Mouse (Mus musculus) heart, embryonic 13.5 days (tissue): ENCODE measurements around the gene Olfr372. TPM values are rescaled to one million over a fixed set of nuclear protein-coding genes. Genes with fewer than 3 reads are reported as not detected.

Experiments
- ATAC-seq: fragments of 200-750 bp; cut with Nextera tagmentation; 2 replicates; pipeline ENCODE4 v1.8.0; 2017; ENCODE audit warnings: moderate TSS enrichment; ENCODE audit not compliant: insufficient number of reproducible peaks, low FRiP score, low TSS enrichment; ENCODE audit errors: extremely low read depth
- H3K27ac ChIP-seq: fragments of 300-500 bp; sonication (generic); replicated peaks from 2 replicates; pipeline ENCODE4 v1.5.1; 2015; ENCODE audit warnings: moderate library complexity, mild to moderate bottlenecking, inconsistent platforms
- H3K27me3 ChIP-seq: fragments of 300-500 bp; sonication (generic); replicated peaks from 2 replicates; pipeline ENCODE4 v1.6.1; 2015; ENCODE audit warnings: mild to moderate bottlenecking, inconsistent platforms
- H3K36me3 ChIP-seq: fragments of 300-500 bp; sonication (generic); 2 replicates; pipeline ENCODE4 v1.6.1; 2015; ENCODE audit warnings: mild to moderate bottlenecking, inconsistent platforms
- H3K4me1 ChIP-seq: fragments of 300-500 bp; sonication (generic); 2 replicates; pipeline ENCODE4 v1.6.1; 2015; ENCODE audit warnings: inconsistent platforms
- H3K4me2 ChIP-seq: fragments of 300-500 bp; sonication (generic); 2 replicates; pipeline ENCODE4 v1.6.1; 2015; ENCODE audit warnings: inconsistent platforms, mild to moderate bottlenecking, moderate library complexity
- H3K4me3 ChIP-seq: fragments of 300-500 bp; sonication (generic); 2 replicates; pipeline ENCODE4 v1.5.1; 2015; ENCODE audit warnings: moderate library complexity, mild to moderate bottlenecking, inconsistent platforms
- H3K9ac ChIP-seq: fragments of 300-500 bp; sonication (generic); 2 replicates; pipeline ENCODE4 v1.6.1; 2015; ENCODE audit warnings: inconsistent platforms, mild to moderate bottlenecking, moderate library complexity
- H3K9me3 ChIP-seq: fragments of 300-500 bp; sonication (generic); 2 replicates; pipeline ENCODE4 v1.6.1; 2016; ENCODE audit warnings: inconsistent platforms
- WGBS: fragments of 180-500 bp; shearing (Covaris S2); methylation state at CpG from one replicate; pipeline ENCODE4 v1.1.7; 2015; ENCODE audit warnings: mixed read lengths; 5-methylcytosine and 5-hydroxymethylcytosine counted together
- polyA plus RNA-seq: library from polyadenylated mRNA; unstranded; fragments of >200 nt; fragmentation: Nextera tagmentation; extraction: Ambion mirVana; gene quantifications from 2 replicates; pipeline ENCODE4 v1.2.1, GENCODE M21; 2015

Olfr372 gene
- polyA plus RNA-seq, 1 experiment from 2014 or later = not detected

GRCm38 (mm10) chr8:72105165-72105564 lies 64.1 kb downstream of the Olfr372 start:
- no peak overlapping the region for H3K9ac ChIP-seq
- peaks cover 7% of the 10 kb centered on the region; the same call in 1 of the 2 replicates for H3K9me3 ChIP-seq
- no peak for ATAC-seq
- no peaks in the 10 kb centered on the region for H3K27me3 ChIP-seq
- H3K4me1 ChIP-seq = no peaks in the 10 kb centered on the region
- 26% methylated on average over 4 of the region's 4 CpGs for WGBS
- no peak overlapping the region for H3K4me3 ChIP-seq
- no peak overlapping the region for H3K4me2 ChIP-seq
- H3K36me3 ChIP-seq = no peaks in the 10 kb centered on the region
- H3K27ac ChIP-seq = no peak overlapping the region

DNA sequence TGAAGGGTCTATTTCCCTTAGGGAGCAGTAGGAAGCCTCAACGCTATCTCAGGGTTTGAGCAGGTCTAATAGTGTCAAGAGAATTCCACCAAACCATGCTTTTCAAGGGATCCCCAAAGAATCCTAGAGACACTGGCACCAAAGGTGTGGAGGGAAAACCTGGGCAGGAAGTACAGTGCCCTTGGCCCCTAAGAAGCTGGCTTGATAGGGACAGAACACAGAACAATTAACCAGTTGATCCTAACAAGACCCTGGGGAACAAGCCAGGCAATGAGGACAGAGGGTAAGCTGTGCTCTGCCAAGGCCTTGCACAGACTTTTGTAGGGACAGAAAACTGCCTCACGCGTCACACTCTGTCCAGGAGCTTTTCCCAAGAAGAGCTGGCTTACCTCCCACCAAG lies 65.7 kb downstream of the Olfr372 start, which contains the start of gene Olfr374:
TSS of gene Olfr374 (plus strand) at position 301 of the 400 bp plus-strand sequence.
- Histone ChIP-seq H3K9me3 (peaks cover 7% of the 10 kb centered on the region; the same call in 1 of the 2 replicates), H3K4me3 (no peak within 1 kb of the TSS), H3K4me2 (no peak within 1 kb of the TSS), H3K27me3 (no peaks in the 10 kb centered on the region), H3K36me3 (no peaks in the 10 kb centered on the region), H3K4me1 (no peaks in the 10 kb centered on the region), H3K27ac (no peak within 1 kb of the TSS), H3K9ac (no peak within 1 kb of the TSS)
- no peak for ATAC-seq
- WGBS = 87% methylated on average over 3 of the region's 3 CpGs

Other genes starting within 250 kb of the Olfr372 start
- 3.4 and 4.0 TPM in 2 replicates for gene Zfp709, start 159.2 kb upstream of the Olfr372 start, polyA plus RNA-seq
- 1.6 and 3.3 TPM in 2 replicates for gene Zfp882, start 132.6 kb upstream of the Olfr372 start, polyA plus RNA-seq
- gene Zfp617, start 132.6 kb upstream of the Olfr372 start, polyA plus RNA-seq = 23.8 and 25.1 TPM in 2 replicates
- 11.1 and 11.2 TPM in 2 replicates for gene Zfp961, start 90.2 kb upstream of the Olfr372 start, polyA plus RNA-seq
- 0.60 TPM in 2 replicates for gene Cyp4f18, start 31.6 kb upstream of the Olfr372 start, polyA plus RNA-seq
- not detected in 2 replicates for gene Olfr373, start 42.0 kb downstream of the Olfr372 start, polyA plus RNA-seq
- 0.04 and 0.20 TPM in 2 replicates for gene Olfr374, start 65.8 kb downstream of the Olfr372 start, polyA plus RNA-seq
- 358 and 365 TPM in 2 replicates for gene Tpm4, start 93.8 kb downstream of the Olfr372 start, polyA plus RNA-seq
- gene Rab8a, start 120.0 kb downstream of the Olfr372 start, polyA plus RNA-seq = 77.6 and 77.7 TPM in 2 replicates
- 0.08 and 0.17 TPM in 2 replicates for gene Hsh2d, start 148.4 kb downstream of the Olfr372 start, polyA plus RNA-seq
- not detected in 2 replicates for gene Cib3, start 171.6 kb downstream of the Olfr372 start, polyA plus RNA-seq
- gene Gm11034, start 172.4 kb downstream of the Olfr372 start, polyA plus RNA-seq = not detected in 2 replicates
- 41.6 and 43.9 TPM in 2 replicates for gene Fam32a, start 178.5 kb downstream of the Olfr372 start, polyA plus RNA-seq
- 107 and 116 TPM in 2 replicates for gene Ap1m1, start 198.8 kb downstream of the Olfr372 start, polyA plus RNA-seq